Mouse (Mus musculus): ENCODE results near the gene Ccdc57. TPM values are rescaled to one million over a fixed set of nuclear protein-coding genes. Genes with fewer than 3 reads are reported as not detected.

The Ccdc57 gene
- polyA plus RNA-seq (2012; rRNA removed) = 1.2 and 1.4 TPM in 2 replicates
- polyA plus RNA-seq (2014; fragmentation: Nextera tagmentation; extraction: Ambion mirVana) = 1.3 and 1.4 TPM in 2 replicates

GRCm38 (mm10) chr11:120932564-120933398, at the start of gene Ccdc57:
Gene Ccdc57, minus strand, starts transcription at chr11:120932872.
- Histone ChIP-seq H3K9me3 (ENCODE audit: control insufficient read depth, low read length) (no peaks in the 10 kb centered on the region; the same call in 1 of the 2 replicates), H3K9ac (replicated peaks) (peak within 1 kb of the TSS; percentile 77), H3K4me3 (ENCODE audit: insufficient read depth in 1 of 2, low read depth in 2 of 2, low read length in 2 of 2) (peak within 1 kb of the TSS; percentile 81 to 87), H3K4me2 (ENCODE audit: low read depth) (peak within 1 kb of the TSS; percentile 80), H3K27me3 (ENCODE audit: control insufficient read depth, insufficient read depth, low read length) (no peaks in the 10 kb centered on the region), H3K27ac (peak within 1 kb of the TSS; percentile 60), H3K36me3 (replicated peaks; ENCODE audit: control insufficient read depth, insufficient read depth, low read depth) (no peaks in the 10 kb centered on the region), H3K4me1 (replicated peaks; ENCODE audit: control insufficient read depth in 2 of 2, insufficient read depth in 2 of 2, low read length in 1 of 2) (peaks cover 10 to 13% of the 10 kb centered on the region in 2 experiments)
- 9% methylated on average over 44 of the region's 44 CpGs for WGBS (ENCODE audit: insufficient replicate concordance)
- TF ChIP-seq EP300 (IDR thresholded peaks at IDR 0.05; ENCODE audit: low read depth) = no peak
- no peak for TF ChIP-seq CTCF (IDR thresholded peaks at IDR 0.05; ENCODE audit: low read depth)
- ATAC-seq (ENCODE audit: insufficient read depth) = peak; percentile 88
- peak; percentile 81 to 84 (median 81) for DNase-seq (ENCODE audit: low read depth in 3 of 3, low spot score in 3 of 3)

- Histone ChIP-seq H3K27me3 (ENCODE audit: control insufficient read depth, insufficient read depth, low read length) (no peaks in the 10 kb centered on the region), H3K36me3 (replicated peaks; ENCODE audit: control insufficient read depth, insufficient read depth, low read depth) (peaks cover 55% of the 10 kb centered on the region), H3K4me2 (ENCODE audit: low read depth) (no peak overlapping the region), H3K4me3 (ENCODE audit: insufficient read depth in 1 of 2, low read depth in 2 of 2, low read length in 2 of 2) (no peak overlapping the region), H3K4me1 (replicated peaks; ENCODE audit: control insufficient read depth in 2 of 2, insufficient read depth in 2 of 2, low read length in 1 of 2) (peaks cover 36 to 44% of the 10 kb centered on the region in 2 experiments), H3K27ac (peak overlapping the region; percentile 27; the same call in 1 of the 2 replicates), H3K9ac (replicated peaks) (no peak overlapping the region), H3K9me3 (ENCODE audit: control insufficient read depth, low read length) (no peaks in the 10 kb centered on the region)
- DNase-seq (ENCODE audit: low read depth in 3 of 3, low spot score in 3 of 3) = no peak
- no peak for ATAC-seq (ENCODE audit: insufficient read depth)
- no peak for TF ChIP-seq EP300 (IDR thresholded peaks at IDR 0.05; ENCODE audit: low read depth)
- no peak for TF ChIP-seq CTCF (IDR thresholded peaks at IDR 0.05; ENCODE audit: low read depth)
Measured at GRCm38 (mm10) chr11:120982459-120982858, 49.8 kb upstream of the Ccdc57 start.

GRCm38 (mm10) chr11:120981661-120982060, 49.0 kb upstream of the Ccdc57 start:
- 75% methylated on average over 4 of the region's 4 CpGs for WGBS (ENCODE audit: insufficient replicate concordance)
- Histone ChIP-seq H3K27me3 (ENCODE audit: control insufficient read depth, insufficient read depth, low read length) (no peaks in the 10 kb centered on the region), H3K36me3 (replicated peaks; ENCODE audit: control insufficient read depth, insufficient read depth, low read depth) (peaks cover 63% of the 10 kb centered on the region), H3K9ac (replicated peaks) (no peak overlapping the region), H3K4me3 (ENCODE audit: insufficient read depth in 1 of 2, low read depth in 2 of 2, low read length in 2 of 2) (no peak overlapping the region), H3K27ac (peak overlapping the region; percentile 27), H3K4me1 (replicated peaks; ENCODE audit: control insufficient read depth in 2 of 2, insufficient read depth in 2 of 2, low read length in 1 of 2) (peaks cover 35 to 38% of the 10 kb centered on the region in 2 experiments), H3K9me3 (ENCODE audit: control insufficient read depth, low read length) (no peaks in the 10 kb centered on the region), H3K4me2 (ENCODE audit: low read depth) (no peak overlapping the region)
- ATAC-seq (ENCODE audit: insufficient read depth) (no peak), DNase-seq (ENCODE audit: low read depth in 3 of 3, low spot score in 3 of 3) (no peak)
- TF ChIP-seq CTCF (IDR thresholded peaks at IDR 0.05; ENCODE audit: low read depth) = no peak
- no peak for TF ChIP-seq EP300 (IDR thresholded peaks at IDR 0.05; ENCODE audit: low read depth)

GRCm38 (mm10) chr11:120980427-120981035, 47.9 kb upstream of the Ccdc57 start:
- Histone ChIP-seq H3K36me3 (replicated peaks; ENCODE audit: control insufficient read depth, insufficient read depth, low read depth) (peaks cover 68% of the 10 kb centered on the region), H3K9ac (replicated peaks) (peak overlapping the region; percentile 66), H3K4me3 (ENCODE audit: insufficient read depth in 1 of 2, low read depth in 2 of 2, low read length in 2 of 2) (peak overlapping the region; percentile 42 to 44), H3K27me3 (ENCODE audit: control insufficient read depth, insufficient read depth, low read length) (no peaks in the 10 kb centered on the region), H3K4me2 (ENCODE audit: low read depth) (peak overlapping the region; percentile 80), H3K4me1 (replicated peaks; ENCODE audit: control insufficient read depth in 2 of 2, insufficient read depth in 2 of 2, low read length in 1 of 2) (peaks cover 28 to 34% of the 10 kb centered on the region in 2 experiments), H3K27ac (peak overlapping the region; percentile 98), H3K9me3 (ENCODE audit: control insufficient read depth, low read length) (no peaks in the 10 kb centered on the region)
- TF ChIP-seq EP300 (IDR thresholded peaks at IDR 0.05; ENCODE audit: low read depth) (peak; percentile 90), CTCF (IDR thresholded peaks at IDR 0.05; ENCODE audit: low read depth) (no peak)
- ATAC-seq (ENCODE audit: insufficient read depth) (peak; percentile 92), DNase-seq (ENCODE audit: low read depth in 3 of 3, low spot score in 3 of 3) (peak; percentile 81 to 88 (median 86))
- WGBS (ENCODE audit: insufficient replicate concordance) = 13% methylated on average over 9 of the region's 9 CpGs
